Mouse (Mus musculus): ENCODE measurements around the gene Xxylt1. TPM values are rescaled to one million over a fixed set of nuclear protein-coding genes. Genes with fewer than 3 reads are reported as not detected.

Xxylt1 gene
- polyA plus RNA-seq, 1 experiment from 2014 or later, result 8.0 TPM

GRCm38 (mm10) chr16:31037431-31037830 lies 43.8 kb downstream of the Xxylt1 start:
- 88% methylated on average over 1 of the region's 1 CpGs for WGBS
- ATAC-seq (replicated peaks; ENCODE audit: extremely low read depth, insufficient read depth, low FRiP score), result no peak

GRCm38 (mm10) chr16:31035651-31036245 lies 45.5 kb downstream of the Xxylt1 start:
- Histone ChIP-seq H3K27ac (ENCODE audit: low read length) (peak overlapping the region; percentile 37; the same call in 1 of the 2 replicates), H3K9ac (ENCODE audit: low read length) (no peak overlapping the region), H3K4me3 (ENCODE audit: low read length) (no peak overlapping the region), H3K27me3 (ENCODE audit: control insufficient read depth, insufficient read depth, low read length) (no peaks in the 10 kb centered on the region), H3K4me1 (ENCODE audit: control insufficient read depth, insufficient read depth, low read length) (peaks cover 26% of the 10 kb centered on the region), H3K9me3 (replicated peaks; ENCODE audit: control insufficient read depth, low read length) (no peaks in the 10 kb centered on the region), H3K36me3 (ENCODE audit: control insufficient read depth, insufficient read depth) (no peaks in the 10 kb centered on the region), H3K4me2 (ENCODE audit: low read depth, low read length) (no peak overlapping the region)
- WGBS, result 83% methylated on average over 8 of the region's 8 CpGs
- no peak for ATAC-seq (replicated peaks; ENCODE audit: extremely low read depth, insufficient read depth, low FRiP score)

More at GRCm38 (mm10) chr16:31037431-31037830, 43.8 kb downstream of the Xxylt1 start:
- Histone ChIP-seq H3K36me3 (ENCODE audit: control insufficient read depth, insufficient read depth) (no peaks in the 10 kb centered on the region), H3K4me2 (ENCODE audit: low read depth, low read length) (no peak overlapping the region), H3K4me3 (ENCODE audit: low read length) (no peak overlapping the region), H3K27me3 (ENCODE audit: control insufficient read depth, insufficient read depth, low read length) (no peaks in the 10 kb centered on the region), H3K9ac (ENCODE audit: low read length) (no peak overlapping the region), H3K4me1 (ENCODE audit: control insufficient read depth, insufficient read depth, low read length) (peaks cover 26% of the 10 kb centered on the region), H3K27ac (ENCODE audit: low read length) (no peak overlapping the region), H3K9me3 (replicated peaks; ENCODE audit: control insufficient read depth, low read length) (0 out of 2 replicates have a peak, but pooled peaks cover 2% of the 10 kb centered on the region)

- H3K9me3 ChIP-seq (replicated peaks; ENCODE audit: control insufficient read depth, low read length), result no peaks in the 10 kb centered on the region
- H3K9ac ChIP-seq (ENCODE audit: low read length), result peak overlapping the region; percentile 12; the same call in 1 of the 2 replicates
- H3K36me3 ChIP-seq (ENCODE audit: control insufficient read depth, insufficient read depth), result no peaks in the 10 kb centered on the region
- H3K27ac ChIP-seq (ENCODE audit: low read length), result peak overlapping the region; percentile 48
- ATAC-seq (replicated peaks; ENCODE audit: extremely low read depth, insufficient read depth, low FRiP score), result no peak
- H3K27me3 ChIP-seq (ENCODE audit: control insufficient read depth, insufficient read depth, low read length), result no peaks in the 10 kb centered on the region
- H3K4me2 ChIP-seq (ENCODE audit: low read depth, low read length), result no peak overlapping the region
- no peak overlapping the region for H3K4me3 ChIP-seq (ENCODE audit: low read length)
- WGBS, result 47% methylated on average over 7 of the region's 7 CpGs
- peaks cover 26% of the 10 kb centered on the region for H3K4me1 ChIP-seq (ENCODE audit: control insufficient read depth, insufficient read depth, low read length)
Measured at GRCm38 (mm10) chr16:31035235-31035634, 46.0 kb downstream of the Xxylt1 start.

GRCm38 (mm10) chr16:31034051-31034450 lies 47.2 kb downstream of the Xxylt1 start:
- H3K27ac ChIP-seq (ENCODE audit: low read length), result no peak overlapping the region
- no peak overlapping the region for H3K4me2 ChIP-seq (ENCODE audit: low read depth, low read length)
- H3K9me3 ChIP-seq (replicated peaks; ENCODE audit: control insufficient read depth, low read length), result no peaks in the 10 kb centered on the region

GRCm38 (mm10) chr16:31029739-31030485 lies 51.3 kb downstream of the Xxylt1 start:
- no peak overlapping the region for H3K4me3 ChIP-seq (ENCODE audit: low read length)
- no peak for ATAC-seq (replicated peaks; ENCODE audit: extremely low read depth, insufficient read depth, low FRiP score)
- no peaks in the 10 kb centered on the region for H3K27me3 ChIP-seq (ENCODE audit: control insufficient read depth, insufficient read depth, low read length)
- WGBS, result 53% methylated on average over 11 of the region's 11 CpGs
- no peak overlapping the region for H3K4me2 ChIP-seq (ENCODE audit: low read depth, low read length)
- H3K27ac ChIP-seq (ENCODE audit: low read length), result peak overlapping the region; percentile 20; the same call in 1 of the 2 replicates
- peaks cover 19% of the 10 kb centered on the region for H3K4me1 ChIP-seq (ENCODE audit: control insufficient read depth, insufficient read depth, low read length)
- H3K9ac ChIP-seq (ENCODE audit: low read length), result no peak overlapping the region
- H3K9me3 ChIP-seq (replicated peaks; ENCODE audit: control insufficient read depth, low read length), result no peaks in the 10 kb centered on the region
- H3K36me3 ChIP-seq (ENCODE audit: control insufficient read depth, insufficient read depth), result no peaks in the 10 kb centered on the region

More at GRCm38 (mm10) chr16:31034051-31034450, 47.2 kb downstream of the Xxylt1 start:
- 83% methylated on average over 3 of the region's 3 CpGs for WGBS
- H3K36me3 ChIP-seq (ENCODE audit: control insufficient read depth, insufficient read depth), result no peaks in the 10 kb centered on the region
- peaks cover 28% of the 10 kb centered on the region for H3K4me1 ChIP-seq (ENCODE audit: control insufficient read depth, insufficient read depth, low read length)
- H3K4me3 ChIP-seq (ENCODE audit: low read length), result no peak overlapping the region
- no peak overlapping the region for H3K9ac ChIP-seq (ENCODE audit: low read length)
- no peaks in the 10 kb centered on the region for H3K27me3 ChIP-seq (ENCODE audit: control insufficient read depth, insufficient read depth, low read length)
- no peak for ATAC-seq (replicated peaks; ENCODE audit: extremely low read depth, insufficient read depth, low FRiP score)

GRCm38 (mm10) chr16:31027675-31028074 lies 53.6 kb downstream of the Xxylt1 start:
- Histone ChIP-seq H3K9me3 (replicated peaks; ENCODE audit: control insufficient read depth, low read length) (no peaks in the 10 kb centered on the region), H3K4me3 (ENCODE audit: low read length) (no peak overlapping the region), H3K4me1 (ENCODE audit: control insufficient read depth, insufficient read depth, low read length) (peaks cover 19% of the 10 kb centered on the region), H3K27ac (ENCODE audit: low read length) (peak overlapping the region; percentile 49), H3K4me2 (ENCODE audit: low read depth, low read length) (no peak overlapping the region), H3K27me3 (ENCODE audit: control insufficient read depth, insufficient read depth, low read length) (no peaks in the 10 kb centered on the region), H3K9ac (ENCODE audit: low read length) (no peak overlapping the region), H3K36me3 (ENCODE audit: control insufficient read depth, insufficient read depth) (no peaks in the 10 kb centered on the region)
- ATAC-seq (replicated peaks; ENCODE audit: extremely low read depth, insufficient read depth, low FRiP score), result no peak; the same call in 1 of the 2 replicates

GRCm38 (mm10) chr16:31025516-31025915 lies 55.7 kb downstream of the Xxylt1 start:
- Histone ChIP-seq H3K4me1 (ENCODE audit: control insufficient read depth, insufficient read depth, low read length) (peaks cover 37% of the 10 kb centered on the region), H3K4me3 (ENCODE audit: low read length) (no peak overlapping the region), H3K4me2 (ENCODE audit: low read depth, low read length) (no peak overlapping the region), H3K9me3 (replicated peaks; ENCODE audit: control insufficient read depth, low read length) (no peaks in the 10 kb centered on the region), H3K36me3 (ENCODE audit: control insufficient read depth, insufficient read depth) (no peaks in the 10 kb centered on the region), H3K27me3 (ENCODE audit: control insufficient read depth, insufficient read depth, low read length) (no peaks in the 10 kb centered on the region), H3K27ac (ENCODE audit: low read length) (no peak overlapping the region), H3K9ac (ENCODE audit: low read length) (no peak overlapping the region)
- WGBS, result 93% methylated on average over 7 of the region's 7 CpGs
- ATAC-seq (replicated peaks; ENCODE audit: extremely low read depth, insufficient read depth, low FRiP score), result no peak

- Histone ChIP-seq H3K27ac (ENCODE audit: low read length) (no peak overlapping the region; the same call in 1 of the 2 replicates), H3K4me1 (ENCODE audit: control insufficient read depth, insufficient read depth, low read length) (peaks cover 32% of the 10 kb centered on the region), H3K4me2 (ENCODE audit: low read depth, low read length) (no peak overlapping the region), H3K36me3 (ENCODE audit: control insufficient read depth, insufficient read depth) (no peaks in the 10 kb centered on the region), H3K4me3 (ENCODE audit: low read length) (no peak overlapping the region), H3K9ac (ENCODE audit: low read length) (no peak overlapping the region), H3K9me3 (replicated peaks; ENCODE audit: control insufficient read depth, low read length) (no peaks in the 10 kb centered on the region), H3K27me3 (ENCODE audit: control insufficient read depth, insufficient read depth, low read length) (no peaks in the 10 kb centered on the region)
- ATAC-seq (replicated peaks; ENCODE audit: extremely low read depth, insufficient read depth, low FRiP score), result no peak
- WGBS, result 56% methylated on average over 4 of the region's 4 CpGs
Measured at GRCm38 (mm10) chr16:31024997-31025396, 56.2 kb downstream of the Xxylt1 start.

GRCm38 (mm10) chr16:31024221-31024620 lies 57.0 kb downstream of the Xxylt1 start:
- no peaks in the 10 kb centered on the region for H3K27me3 ChIP-seq (ENCODE audit: control insufficient read depth, insufficient read depth, low read length)
- no peak overlapping the region for H3K4me3 ChIP-seq (ENCODE audit: low read length)
- no peaks in the 10 kb centered on the region for H3K36me3 ChIP-seq (ENCODE audit: control insufficient read depth, insufficient read depth)
- no peak for ATAC-seq (replicated peaks; ENCODE audit: extremely low read depth, insufficient read depth, low FRiP score)
- H3K9ac ChIP-seq (ENCODE audit: low read length), result no peak overlapping the region
- peaks cover 26% of the 10 kb centered on the region for H3K4me1 ChIP-seq (ENCODE audit: control insufficient read depth, insufficient read depth, low read length)
- no peak overlapping the region for H3K27ac ChIP-seq (ENCODE audit: low read length)
- no peak overlapping the region for H3K4me2 ChIP-seq (ENCODE audit: low read depth, low read length)
- H3K9me3 ChIP-seq (replicated peaks; ENCODE audit: control insufficient read depth, low read length), result no peaks in the 10 kb centered on the region
- 81% methylated on average over 7 of the region's 7 CpGs for WGBS
